Mouse (Mus musculus) olfactory bulb, adult 2 months (tissue): Measurements from ENCODE around the gene Cdkl4. TPM values are rescaled to one million over a fixed set of nuclear protein-coding genes. Genes with fewer than 3 reads are reported as not detected.

Experiments used
- H3K27ac ChIP-seq: fragments of 200-500 bp; 2 replicates; pipeline ENCODE4 v1.5.1; 2012; ENCODE audit warnings: low read depth, low read length; ENCODE audit not compliant: insufficient read depth
- H3K4me1 ChIP-seq: fragments of 200-500 bp; 2 replicates; pipeline ENCODE4 v1.6.1; 2012; ENCODE audit warnings: low read length; ENCODE audit not compliant: control insufficient read depth, insufficient read depth
- H3K4me3 ChIP-seq: fragments of 200-500 bp; 2 replicates; pipeline ENCODE4 v1.5.1; 2012; ENCODE audit warnings: mild to moderate bottlenecking, low read depth, low read length, moderate library complexity; ENCODE audit not compliant: insufficient read depth
- CTCF ChIP-seq: fragments of 200-500 bp; IDR thresholded peaks from 2 replicates; pipeline ENCODE4 v1.5.1; 2012; ENCODE audit warnings: low read depth, mild to moderate bottlenecking, low read length, moderate library complexity; ENCODE audit not compliant: insufficient read depth
- POLR2A ChIP-seq: fragments of 200-500 bp; IDR thresholded peaks from 2 replicates; pipeline ENCODE4 v1.6.1; 2012; ENCODE audit warnings: mild to moderate bottlenecking, low read depth, low read length, moderate library complexity; ENCODE audit not compliant: insufficient read depth
- WGBS: fragments of 180-500 bp; shearing (Covaris S2); methylation state at CpG from one replicate; pipeline ENCODE4 v1.1.7; 2018; 5-methylcytosine and 5-hydroxymethylcytosine counted together
- polyA plus RNA-seq: library from polyadenylated mRNA; stranded (reverse); fragments of >200 nt; gene quantifications from 2 replicates; pipeline ENCODE4 v1.2.4, GENCODE M21; 2012; ENCODE audit warnings: low replicate concordance; ENCODE audit not compliant: missing spikeins, insufficient read depth, insufficient read length

Gene Cdkl4
- polyA plus RNA-seq, 1 experiment = not detected

DNA sequence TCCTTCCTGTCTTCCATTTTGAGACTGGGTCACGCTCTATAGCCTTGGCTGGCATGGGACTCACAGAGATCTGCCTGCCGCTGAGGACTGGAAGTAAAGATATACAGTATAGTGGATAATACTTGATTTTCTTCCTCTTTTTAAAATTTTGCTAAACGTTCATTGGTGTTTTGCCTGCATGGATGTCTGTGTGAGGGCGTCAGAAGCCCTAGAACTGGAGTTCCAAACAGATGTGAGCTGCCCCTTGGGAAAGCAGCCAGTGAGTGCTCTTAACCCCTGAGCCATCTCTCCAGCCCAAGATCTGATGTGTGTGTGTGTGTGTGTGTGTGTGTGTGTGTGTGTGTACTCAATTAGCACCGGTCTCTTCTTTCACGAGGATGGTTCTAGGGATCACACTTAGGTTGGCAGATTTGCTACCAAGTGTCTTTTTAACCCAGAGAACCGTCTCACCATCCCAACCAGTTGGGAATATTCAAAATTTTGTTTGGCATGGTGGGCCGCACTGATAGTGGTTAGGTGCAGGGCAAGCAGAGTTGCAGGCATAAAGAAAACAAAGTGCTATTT, 80.9 kb downstream of the Cdkl4 start:
- 80% methylated on average over 8 of the region's 8 CpGs for WGBS
- Histone ChIP-seq H3K27ac (no peak overlapping the region), H3K4me1 (no peaks in the 10 kb centered on the region), H3K4me3 (no peak overlapping the region)
- TF ChIP-seq POLR2A (no peak), CTCF (no peak)

DNA sequence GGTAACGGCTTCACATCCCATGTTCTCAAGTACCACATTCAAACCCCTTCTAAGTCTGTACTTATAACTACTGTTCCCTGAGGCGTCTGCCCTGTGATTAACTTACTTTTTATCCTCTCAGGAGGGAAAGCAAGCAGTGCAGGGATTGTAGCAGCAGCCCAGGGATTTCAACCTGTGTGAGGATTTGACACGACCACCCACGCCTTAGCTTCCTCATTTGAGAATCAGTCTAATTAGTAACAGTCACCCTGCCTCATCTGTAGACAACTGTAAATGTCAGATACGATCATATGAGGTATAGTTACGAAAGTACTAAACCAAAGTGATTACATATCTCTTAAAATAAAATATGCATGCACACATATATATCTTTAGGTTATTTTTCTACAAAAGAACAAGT, 81.4 kb downstream of the Cdkl4 start:
- Histone ChIP-seq H3K27ac (no peak overlapping the region), H3K4me1 (no peaks in the 10 kb centered on the region), H3K4me3 (no peak overlapping the region)
- TF ChIP-seq CTCF (no peak), POLR2A (no peak)
- WGBS = 57% methylated on average over 6 of the region's 6 CpGs

DNA sequence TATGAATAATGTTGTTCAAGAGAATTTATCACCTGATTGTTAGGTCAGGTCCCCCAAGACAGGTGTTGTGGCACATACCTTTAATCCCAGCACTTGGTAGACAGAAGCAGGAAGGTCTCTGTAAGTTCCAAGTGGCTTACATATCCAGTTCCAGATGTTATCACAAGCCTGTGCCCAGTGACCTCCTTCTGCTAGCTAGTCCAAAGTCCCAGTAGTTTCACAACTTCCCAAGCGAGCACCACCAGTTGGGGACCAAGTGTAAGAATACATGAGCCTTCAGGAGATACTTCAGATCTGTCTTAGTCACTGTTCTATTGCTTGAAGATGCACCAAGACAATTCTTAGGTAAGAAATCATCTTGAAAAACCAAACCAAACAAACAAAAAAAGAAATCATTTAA, 83.7 kb downstream of the Cdkl4 start:
- no peak overlapping the region for H3K4me3 ChIP-seq
- WGBS = 93% methylated on average over 1 of the region's 1 CpGs
- TF ChIP-seq CTCF (no peak), POLR2A (no peak)
- H3K27ac ChIP-seq = no peak overlapping the region
- no peaks in the 10 kb centered on the region for H3K4me1 ChIP-seq

DNA sequence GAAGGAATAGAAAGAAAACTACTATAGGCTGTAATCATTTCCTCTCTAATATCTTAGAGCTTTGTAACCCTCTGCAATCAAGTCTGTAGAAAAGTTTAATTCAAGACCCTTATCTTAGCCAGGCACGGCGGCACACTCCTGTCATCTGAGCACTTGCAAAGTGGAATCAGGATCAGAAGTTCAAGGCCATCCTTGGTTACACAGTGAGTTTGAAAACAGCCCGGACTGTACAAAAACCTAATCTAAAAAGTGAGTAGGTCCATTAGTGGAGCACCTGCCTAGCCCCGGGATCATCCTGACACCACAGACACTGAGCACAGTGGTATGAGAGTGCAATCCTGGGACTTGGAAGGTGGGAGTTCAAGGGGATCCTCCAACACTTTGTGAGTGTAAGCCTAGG, 84.8 kb downstream of the Cdkl4 start:
- H3K4me1 ChIP-seq = no peaks in the 10 kb centered on the region
- TF ChIP-seq CTCF = no peak
- TF ChIP-seq POLR2A = no peak
- no peak overlapping the region for H3K27ac ChIP-seq
- 91% methylated on average over 4 of the region's 4 CpGs for WGBS
- no peak overlapping the region for H3K4me3 ChIP-seq

DNA sequence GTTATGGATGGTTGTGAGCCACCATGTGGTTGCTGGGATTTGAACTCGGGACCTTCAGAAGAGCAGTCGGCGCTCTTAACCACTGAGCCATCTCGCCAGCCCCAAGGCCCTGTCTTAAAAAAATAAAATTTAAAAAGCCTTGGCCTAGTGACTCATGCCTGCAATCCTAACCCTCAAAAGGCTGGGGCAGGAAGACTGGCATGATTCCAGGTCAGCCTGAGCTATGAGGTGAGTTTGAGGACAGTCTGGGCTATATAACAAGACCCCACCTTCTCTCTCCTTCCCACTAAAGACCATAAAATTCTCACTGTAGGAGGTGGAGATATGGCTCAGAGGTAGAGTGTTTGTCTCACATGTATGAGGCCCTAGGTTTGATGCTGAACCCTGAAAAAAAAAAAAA, 85.3 kb downstream of the Cdkl4 start:
- 96% methylated on average over 4 of the region's 4 CpGs for WGBS

DNA sequence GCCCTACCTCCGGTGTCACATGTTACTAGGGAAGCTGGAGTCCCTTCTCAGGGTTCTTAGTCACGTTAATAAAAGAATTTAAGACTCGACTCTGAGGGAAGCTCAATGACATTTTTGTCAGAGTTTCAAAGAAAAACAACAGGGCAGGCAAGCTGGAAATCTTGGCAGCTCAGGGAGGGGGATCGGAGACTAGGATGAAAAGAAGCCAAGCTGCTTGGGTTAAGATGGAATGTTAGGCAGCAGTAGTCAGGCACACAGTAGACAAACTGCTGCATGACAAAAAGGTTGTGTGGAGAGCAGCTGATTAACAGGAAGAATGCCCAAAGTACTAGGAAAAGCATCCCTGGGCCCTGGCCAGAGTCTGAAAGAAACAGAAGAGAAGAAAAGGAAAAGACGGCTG, 87.4 kb downstream of the Cdkl4 start:
- 44% methylated on average over 5 of the region's 5 CpGs for WGBS
- Histone ChIP-seq H3K4me3 (no peak overlapping the region), H3K27ac (no peak overlapping the region), H3K4me1 (no peaks in the 10 kb centered on the region)
- TF ChIP-seq POLR2A = no peak
- TF ChIP-seq CTCF = no peak

More for the DNA sequence above, 85.3 kb downstream of the Cdkl4 start:
- Histone ChIP-seq H3K4me1 (no peaks in the 10 kb centered on the region), H3K27ac (no peak overlapping the region), H3K4me3 (no peak overlapping the region)
- no peak for TF ChIP-seq CTCF
- TF ChIP-seq POLR2A = no peak

DNA sequence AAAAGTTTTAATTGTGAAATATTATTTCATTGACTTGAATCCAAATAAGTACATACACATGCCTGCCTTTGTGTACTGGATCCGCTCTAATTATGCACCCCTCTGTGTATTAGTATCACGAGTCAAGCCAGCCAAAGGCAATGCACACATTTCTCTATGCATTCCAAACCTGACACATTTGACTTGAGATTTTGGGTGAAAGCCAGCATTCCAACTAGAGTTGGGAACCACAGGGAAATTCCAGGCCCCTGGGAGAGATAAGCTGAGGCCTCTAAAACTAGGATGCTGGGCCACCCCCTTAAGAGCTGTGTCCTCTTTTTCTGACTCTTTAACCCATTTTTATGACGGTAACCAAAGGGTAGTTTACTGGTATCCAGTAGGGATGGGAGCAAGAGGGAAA, 88.7 kb downstream of the Cdkl4 start:
- H3K4me1 ChIP-seq = no peaks in the 10 kb centered on the region
- 77% methylated on average over 3 of the region's 3 CpGs for WGBS
- no peak overlapping the region for H3K4me3 ChIP-seq
- no peak overlapping the region for H3K27ac ChIP-seq
- TF ChIP-seq POLR2A (no peak), CTCF (no peak)

DNA sequence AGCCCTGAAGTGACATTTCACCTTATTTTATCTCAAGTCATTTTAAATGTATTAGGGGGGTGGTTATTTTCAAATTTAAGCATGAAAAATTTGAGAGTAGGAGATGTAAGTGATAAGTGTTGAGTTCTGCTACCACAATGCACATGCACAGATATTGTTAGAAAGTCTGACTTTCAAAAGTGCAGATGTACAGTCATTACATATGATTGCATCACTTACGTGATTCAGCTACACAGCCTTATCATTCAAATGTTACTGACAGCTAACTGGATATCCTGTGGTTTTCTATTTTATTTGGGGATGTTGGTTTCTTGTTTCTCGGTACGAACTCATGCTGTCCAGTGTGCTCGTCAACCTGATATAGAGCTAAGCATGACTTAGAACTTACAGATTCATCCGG, 92.5 kb downstream of the Cdkl4 start:
- no peak overlapping the region for H3K27ac ChIP-seq
- WGBS = 91% methylated on average over 5 of the region's 5 CpGs
- TF ChIP-seq POLR2A = no peak
- TF ChIP-seq CTCF = no peak
- no peak overlapping the region for H3K4me3 ChIP-seq
- no peaks in the 10 kb centered on the region for H3K4me1 ChIP-seq

DNA sequence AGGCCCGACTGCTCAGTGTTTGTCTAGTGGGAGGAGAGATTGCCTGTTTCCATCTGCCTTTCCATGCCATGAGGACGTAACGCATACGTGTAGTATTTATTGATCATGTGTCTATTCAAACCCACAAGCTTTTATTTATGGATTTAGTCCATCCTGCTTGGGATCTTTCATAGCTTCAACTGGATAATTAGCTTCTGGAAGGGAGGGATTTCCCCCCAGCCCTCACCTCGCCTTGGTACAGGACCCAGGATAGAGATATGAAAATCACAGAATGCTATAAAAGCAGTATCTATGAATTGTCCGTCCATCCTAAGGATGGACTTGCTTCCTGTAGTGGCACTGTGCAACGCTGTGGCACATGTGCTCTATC, 96.8 kb downstream of the Cdkl4 start:
- Histone ChIP-seq H3K4me3 (no peak overlapping the region), H3K4me1 (no peaks in the 10 kb centered on the region), H3K27ac (peak overlapping the region; percentile 92; the same call in 1 of the 2 replicates)
- 22% methylated on average over 7 of the region's 7 CpGs for WGBS
- TF ChIP-seq CTCF = no peak
- TF ChIP-seq POLR2A = no peak
